Mouse (Mus musculus) bone marrow macrophage, adult 2 months (primary cell): Measurements from ENCODE around the gene Foxk1. TPM values are rescaled to one million over a fixed set of nuclear protein-coding genes. Genes with fewer than 3 reads are reported as not detected.
A peak's percentile ranks its signal among the peaks of the same experiment; 100 is the strongest.

Source experiments
- H3K27ac ChIP-seq: 2 replicates; pipeline ENCODE4 v1.5.1; 2012; ENCODE audit warnings: low read depth, low read length; ENCODE audit not compliant: insufficient read depth
- H3K4me1 ChIP-seq: 2 replicates; pipeline ENCODE4 v1.6.1; 2012; ENCODE audit warnings: low read length; ENCODE audit not compliant: control insufficient read depth, insufficient read depth
- H3K4me3 ChIP-seq: 2 replicates; pipeline ENCODE4 v1.5.1; 2012; ENCODE audit warnings: mild to moderate bottlenecking, low read length, moderate library complexity; ENCODE audit not compliant: insufficient read depth
- CTCF ChIP-seq: IDR thresholded peaks from 2 replicates; pipeline ENCODE4 v1.5.1; 2012; ENCODE audit warnings: low read depth, mild to moderate bottlenecking, low read length, moderate library complexity
- POLR2A ChIP-seq: IDR thresholded peaks from 2 replicates; pipeline ENCODE4 v1.6.1; 2012; ENCODE audit warnings: mild to moderate bottlenecking, low read depth, low read length, borderline replicate concordance
- polyA plus RNA-seq: library from polyadenylated mRNA; stranded (reverse); fragments of >200 nt; gene quantifications from 2 replicates; pipeline ENCODE4 v1.2.4, GENCODE M21; 2012; ENCODE audit not compliant: missing spikeins, insufficient read depth, insufficient read length

The Foxk1 gene
- polyA plus RNA-seq, 1 experiment, result 18.2 TPM

DNA sequence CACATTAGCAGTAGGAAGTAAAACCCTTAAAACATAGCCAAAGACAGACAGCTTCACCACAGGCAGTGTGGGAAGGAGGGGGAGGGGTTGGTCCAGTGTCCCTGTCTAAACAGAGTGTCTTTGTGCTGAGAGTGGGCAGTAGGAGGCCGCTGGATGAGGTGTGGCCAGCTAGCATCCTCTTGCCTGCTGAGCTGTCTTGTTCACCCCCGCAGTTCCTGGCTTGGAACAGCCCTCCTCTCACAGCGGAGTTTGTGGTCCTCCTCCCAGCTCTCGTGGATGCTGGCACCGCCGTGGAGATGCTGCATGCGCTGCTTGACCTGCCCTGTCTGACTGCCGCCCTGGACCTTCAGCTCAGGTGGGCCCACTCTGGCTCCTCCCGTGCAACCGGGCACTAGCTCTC lies 72.4 kb downstream of the Foxk1 start:
- no peak for TF ChIP-seq CTCF
- TF ChIP-seq POLR2A, result no peak
- no peak overlapping the region for H3K27ac ChIP-seq
- no peak overlapping the region for H3K4me3 ChIP-seq
- H3K4me1 ChIP-seq, result peaks cover 19% of the 10 kb centered on the region

DNA sequence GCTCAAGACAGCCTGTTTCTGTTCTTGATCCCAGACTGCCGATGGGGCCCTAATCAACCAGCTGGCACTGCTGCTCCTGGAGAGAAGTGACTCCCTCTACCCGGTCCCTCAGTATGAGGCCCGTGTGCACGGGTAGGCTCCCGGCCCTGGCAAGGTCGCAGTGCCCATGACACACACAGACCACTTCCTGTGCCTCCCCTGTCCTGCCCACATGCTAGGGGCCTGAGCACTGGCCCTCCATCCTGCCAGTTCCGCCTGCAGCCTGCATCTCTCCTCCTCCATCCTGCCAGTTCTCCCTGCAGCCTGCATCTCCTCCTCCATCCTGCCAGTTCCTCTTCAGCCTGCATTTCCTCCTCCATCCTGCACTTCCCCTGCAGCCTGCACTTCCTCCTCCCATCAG lies 74.4 kb downstream of the Foxk1 start:
- Histone ChIP-seq H3K4me1 (peaks cover 19% of the 10 kb centered on the region), H3K27ac (no peak overlapping the region), H3K4me3 (no peak overlapping the region)
- TF ChIP-seq CTCF, result no peak
- no peak for TF ChIP-seq POLR2A

DNA sequence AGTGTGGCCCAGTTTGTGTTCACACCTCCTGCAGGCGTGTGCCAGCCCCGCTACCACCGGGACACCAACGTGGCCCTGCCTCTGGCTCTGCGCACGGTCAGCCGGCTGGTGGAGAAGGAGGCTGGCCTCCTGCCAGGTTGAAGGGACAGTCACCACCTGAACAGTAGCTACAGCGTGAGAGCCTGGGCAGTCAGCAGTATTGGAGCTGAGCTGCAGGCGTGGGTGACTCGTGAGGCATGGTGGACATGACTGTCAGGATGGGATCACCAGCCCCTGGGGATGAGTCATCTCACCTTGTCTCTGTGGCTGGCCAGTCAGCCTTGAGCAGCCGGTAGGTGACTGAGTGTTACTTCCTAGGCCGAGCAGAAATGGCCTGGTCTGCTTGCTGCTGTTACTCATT lies 76.0 kb downstream of the Foxk1 start:
- TF ChIP-seq POLR2A (no peak), CTCF (no peak)
- Histone ChIP-seq H3K4me1 (peaks cover 19% of the 10 kb centered on the region), H3K4me3 (no peak overlapping the region), H3K27ac (no peak overlapping the region)

DNA sequence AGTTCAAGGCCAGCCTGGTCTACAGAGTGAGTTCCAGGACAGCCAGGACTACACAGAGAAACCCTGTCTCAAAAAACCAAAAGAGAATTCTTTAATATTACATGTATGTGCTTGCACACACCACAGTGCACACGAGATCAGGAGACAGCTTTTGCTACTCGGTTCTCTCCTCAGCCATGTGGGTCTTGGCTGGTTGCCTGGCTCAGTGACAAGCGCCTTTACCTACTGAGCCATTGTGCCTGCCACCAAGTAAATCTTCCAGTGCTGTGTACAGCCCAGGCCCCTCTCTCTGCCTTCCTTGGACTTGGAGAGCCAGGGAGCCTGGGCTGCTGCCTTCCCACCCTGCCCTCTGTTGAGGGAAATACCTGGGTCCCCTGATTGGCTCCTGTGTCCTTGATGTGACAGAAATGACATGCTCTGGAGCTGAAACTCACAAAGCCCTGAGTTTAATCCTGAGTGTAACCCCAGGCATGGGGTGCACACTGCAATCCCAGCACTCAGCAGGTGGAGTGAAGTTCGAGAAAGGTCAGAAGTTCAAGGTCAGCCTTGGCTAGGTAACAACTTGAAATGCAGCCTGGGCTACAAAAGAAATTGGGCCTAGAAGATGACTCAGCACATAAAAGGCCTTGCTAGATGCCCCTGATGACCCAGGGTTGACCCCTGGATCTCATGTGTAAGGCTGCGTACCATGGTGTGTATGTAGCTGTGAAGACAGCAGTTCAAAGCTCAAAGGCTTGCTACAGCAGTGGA lies 76.7 kb downstream of the Foxk1 start:
- H3K4me1 ChIP-seq, result peaks cover 19% of the 10 kb centered on the region
- H3K27ac ChIP-seq, result no peak overlapping the region
- H3K4me3 ChIP-seq, result no peak overlapping the region
- no peak for TF ChIP-seq POLR2A
- TF ChIP-seq CTCF, result no peak

DNA sequence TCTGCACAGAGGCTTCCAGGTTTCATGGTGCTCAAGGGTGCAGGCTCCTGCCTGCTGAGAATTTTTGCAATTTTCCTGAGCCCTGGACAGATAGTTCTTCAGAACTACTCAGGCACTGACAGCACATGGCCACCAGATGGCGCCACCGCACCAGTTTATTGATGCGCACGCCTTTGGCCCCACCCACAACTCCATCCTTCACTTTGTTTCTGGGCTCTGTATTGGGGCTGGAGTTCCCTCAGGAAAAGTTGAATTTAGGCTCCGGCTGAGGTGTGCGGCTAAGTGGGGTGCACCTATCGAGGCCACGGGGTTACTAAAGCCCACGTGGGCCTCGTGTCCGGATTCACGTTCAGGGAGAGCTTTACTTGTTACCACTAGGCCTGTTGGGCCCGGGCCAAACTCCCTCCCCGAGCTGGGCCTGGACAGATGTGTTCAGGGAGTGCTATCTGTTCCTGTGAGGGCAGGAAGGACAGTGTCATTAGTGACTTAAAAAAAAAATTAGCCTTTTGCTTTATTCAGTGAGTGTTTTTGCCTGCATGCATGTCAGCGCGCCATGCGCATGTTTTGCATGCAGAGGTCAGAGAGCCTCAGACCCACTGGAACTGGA lies 77.6 kb downstream of the Foxk1 start:
- peaks cover 19% of the 10 kb centered on the region for H3K4me1 ChIP-seq
- no peak for TF ChIP-seq POLR2A
- TF ChIP-seq CTCF, result peak; percentile 95
- no peak overlapping the region for H3K27ac ChIP-seq
- H3K4me3 ChIP-seq, result no peak overlapping the region

DNA sequence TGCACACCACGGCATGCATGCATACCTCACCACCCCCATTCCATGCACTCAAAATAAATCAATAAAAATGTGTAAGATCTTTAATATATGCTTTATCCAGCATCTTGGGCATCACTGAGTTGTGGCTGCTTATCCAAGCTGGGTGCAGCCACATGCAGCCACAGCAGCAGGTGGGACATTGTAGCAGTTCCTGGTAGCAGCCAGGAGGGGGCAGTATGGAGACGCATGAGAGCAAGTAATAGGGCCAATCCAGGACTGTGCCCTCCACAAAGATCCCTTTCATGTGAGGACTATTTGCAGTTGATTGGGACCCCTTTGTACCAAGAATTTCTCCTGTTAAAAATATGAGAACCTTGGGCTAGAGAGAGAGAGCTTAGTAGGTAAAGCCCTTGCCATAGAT lies 81.2 kb downstream of the Foxk1 start:
- H3K27ac ChIP-seq, result no peak overlapping the region
- H3K4me1 ChIP-seq, result no peaks in the 10 kb centered on the region
- peak; percentile 67; the same call in 1 of the 2 replicates for TF ChIP-seq CTCF
- no peak for TF ChIP-seq POLR2A
- no peak overlapping the region for H3K4me3 ChIP-seq

DNA sequence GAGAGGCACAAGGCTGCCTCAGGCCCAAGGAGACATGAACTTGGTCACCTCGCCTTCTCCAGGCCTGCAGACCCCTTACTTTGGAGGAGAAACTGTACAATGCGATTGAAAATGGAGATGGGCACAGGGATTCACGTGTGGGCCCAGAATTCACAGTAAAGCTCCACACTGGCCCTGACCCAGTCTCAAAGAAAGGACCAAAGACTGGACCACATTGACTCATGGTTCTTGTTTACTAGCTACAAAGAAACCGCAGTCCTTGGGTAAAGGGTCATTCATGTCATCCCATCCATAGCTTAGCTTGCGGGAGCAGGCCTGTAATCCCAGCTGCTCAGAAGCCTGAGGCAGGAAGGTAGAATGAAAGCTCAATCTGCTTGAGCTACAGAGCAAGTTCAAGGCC lies 82.3 kb downstream of the Foxk1 start:
- no peak for TF ChIP-seq CTCF
- TF ChIP-seq POLR2A, result no peak
- H3K4me1 ChIP-seq, result no peaks in the 10 kb centered on the region
- no peak overlapping the region for H3K4me3 ChIP-seq
- H3K27ac ChIP-seq, result no peak overlapping the region

DNA sequence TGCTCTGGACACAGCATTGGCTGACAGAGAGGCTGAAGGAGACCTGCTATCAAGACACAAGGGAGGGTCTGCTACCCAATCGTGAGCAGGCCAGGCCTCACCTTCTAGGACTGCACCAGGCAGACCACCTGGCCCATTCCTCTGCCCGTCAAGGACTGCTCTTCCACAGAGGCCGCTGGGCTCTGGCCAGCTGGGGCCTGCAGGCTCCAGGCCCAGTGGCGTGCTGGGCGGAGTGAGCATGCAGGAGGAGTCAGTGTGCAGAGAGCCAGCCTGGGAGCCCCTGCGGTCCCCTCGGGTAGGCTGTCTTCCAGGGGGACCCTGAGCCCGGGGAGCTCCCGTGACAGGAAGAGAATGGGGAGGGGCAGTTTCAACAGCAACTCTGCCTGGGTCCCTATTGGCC lies 85.4 kb downstream of the Foxk1 start:
- Histone ChIP-seq H3K4me1 (no peaks in the 10 kb centered on the region), H3K4me3 (no peak overlapping the region), H3K27ac (no peak overlapping the region)
- TF ChIP-seq POLR2A (no peak), CTCF (no peak)

DNA sequence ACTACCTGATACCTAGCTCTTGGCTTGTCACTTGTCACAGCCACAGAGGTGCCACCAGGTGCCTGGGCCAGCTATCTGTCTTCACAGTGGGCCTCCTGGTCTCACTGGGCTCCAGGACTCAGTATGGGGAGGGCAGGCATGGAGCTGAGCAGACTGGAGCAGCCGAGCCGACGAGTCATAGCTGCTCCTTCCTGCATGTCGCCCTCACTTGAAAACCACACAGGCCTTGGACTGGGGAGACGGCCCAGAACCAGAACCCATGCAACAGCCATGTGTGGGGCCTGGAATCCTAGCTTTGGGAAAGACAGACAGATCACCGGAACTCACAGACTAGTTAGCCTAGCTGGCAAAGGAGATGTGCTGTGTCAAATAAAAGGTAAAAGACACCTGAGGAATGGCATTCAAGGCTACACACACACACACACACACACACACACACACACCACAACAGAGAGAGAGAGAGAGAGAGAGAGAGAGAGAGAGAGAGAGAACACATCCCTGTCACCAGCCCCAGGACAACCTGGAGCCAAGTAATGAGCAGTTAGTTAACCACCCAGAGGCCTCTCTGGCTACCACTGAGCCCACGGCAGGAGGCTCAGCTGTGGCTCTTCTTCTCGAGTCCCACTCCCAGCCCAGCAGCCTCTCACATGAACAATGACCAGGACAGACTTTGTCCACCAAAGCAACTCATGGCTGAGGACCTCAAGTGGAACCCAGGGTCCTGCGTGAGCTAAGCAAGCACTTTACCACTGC lies 88.8 kb downstream of the Foxk1 start:
- no peak overlapping the region for H3K4me3 ChIP-seq
- H3K4me1 ChIP-seq, result peaks cover 2% of the 10 kb centered on the region; the same call in 1 of the 2 replicates
- TF ChIP-seq POLR2A, result no peak
- no peak for TF ChIP-seq CTCF
- no peak overlapping the region for H3K27ac ChIP-seq

DNA sequence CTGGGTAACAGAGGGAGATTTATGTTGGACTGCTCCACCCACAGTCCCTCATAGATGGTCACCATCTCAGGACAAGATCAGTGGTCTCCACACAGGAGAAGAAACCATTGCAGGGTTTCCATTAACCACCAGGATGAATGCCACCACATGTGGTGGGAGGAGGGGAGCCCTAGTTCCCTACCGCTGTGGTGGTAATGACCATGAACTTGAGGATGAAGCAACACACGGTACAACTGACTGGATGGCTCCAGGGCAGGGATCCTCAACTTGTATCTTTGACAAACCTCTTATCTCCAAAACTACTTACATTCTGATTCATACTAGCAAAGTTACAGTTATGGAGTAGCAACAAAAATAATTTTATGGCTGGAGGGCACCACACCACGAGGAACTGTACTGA lies 92.0 kb downstream of the Foxk1 start:
- Histone ChIP-seq H3K4me1 (peaks cover 2% of the 10 kb centered on the region; the same call in 1 of the 2 replicates), H3K4me3 (no peak overlapping the region), H3K27ac (no peak overlapping the region)
- TF ChIP-seq CTCF, result no peak
- no peak for TF ChIP-seq POLR2A
